Mouse (Mus musculus) T-helper 2 cell (primary cell): ENCODE results near the gene Mark3.

Experiments used
- in situ Hi-C: fragments of 300-600 bp; cut with MboI, MseI; formaldehyde crosslinking; loops from one replicate; pipeline ENCODE4 v1.15.1; 2025; ENCODE audit warnings: high pct_unique_total_duplicates

Gene Mark3

GRCm38 (mm10) chr12:111694880-111695804, 120.8 kb downstream of the Mark3 start:
- in situ Hi-C loops, result loop anchor here (5.0 kb wide), 1 partner anchor 33 kb away; no protein-coding TSS in a partner anchor

DNA sequence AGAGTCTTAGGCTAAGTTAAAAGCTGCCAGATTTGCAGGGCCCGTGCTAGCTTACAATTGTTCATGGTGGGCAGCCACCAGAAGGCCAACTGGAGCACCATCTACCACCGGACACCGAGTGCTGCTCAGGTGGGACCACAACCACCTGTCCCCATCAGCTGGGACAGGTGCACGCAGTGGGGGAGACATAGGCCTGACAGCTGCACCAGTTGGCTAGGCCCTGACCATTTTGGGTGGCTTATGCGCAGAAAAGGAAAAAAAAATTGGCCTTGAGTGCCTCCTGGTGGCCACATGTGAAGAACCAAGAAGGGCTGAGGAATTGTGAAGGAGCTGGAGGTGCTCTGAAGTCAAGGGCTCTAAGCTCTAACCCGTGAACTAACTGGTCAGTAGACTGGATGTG, 121.9 kb downstream of the Mark3 start:
- in situ Hi-C loops, result loop anchor here (5.0 kb wide), 1 partner anchor 34 kb away; no protein-coding TSS in a partner anchor

GRCm38 (mm10) chr12:111697708-111698107, 123.4 kb downstream of the Mark3 start:
- in situ Hi-C loops, result loop anchor here (5.0 kb wide), 1 partner anchor 35 kb away; no protein-coding TSS in a partner anchor

- in situ Hi-C loops, result loop anchor here (5.0 kb wide), 1 partner anchor 36 kb away; no protein-coding TSS in a partner anchor
These were observed 124.1 kb downstream of the Mark3 start for GRCm38 (mm10) chr12:111698346-111698913.

DNA sequence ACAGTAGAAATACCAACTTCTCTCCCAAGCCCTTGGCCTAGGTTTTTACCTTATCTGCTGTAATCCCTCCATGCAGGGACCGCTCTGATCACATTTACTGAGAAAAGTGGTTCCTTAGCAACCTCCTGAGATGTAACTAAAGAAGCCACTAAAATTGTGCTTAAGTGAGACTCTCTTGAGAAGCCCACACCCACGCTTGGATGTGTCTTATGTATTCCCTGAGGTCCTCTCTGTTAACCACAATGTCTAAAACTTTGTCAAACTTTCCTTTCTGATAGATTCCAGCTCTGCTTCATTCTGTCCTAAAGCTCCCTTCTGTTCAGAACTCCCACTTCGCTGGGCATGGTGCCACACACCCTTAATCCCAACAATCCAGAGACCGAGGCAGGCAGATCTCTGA, 125.2 kb downstream of the Mark3 start:
- in situ Hi-C loops, result loop anchor here (5.0 kb wide), 1 partner anchor 37 kb away; no protein-coding TSS in a partner anchor

DNA sequence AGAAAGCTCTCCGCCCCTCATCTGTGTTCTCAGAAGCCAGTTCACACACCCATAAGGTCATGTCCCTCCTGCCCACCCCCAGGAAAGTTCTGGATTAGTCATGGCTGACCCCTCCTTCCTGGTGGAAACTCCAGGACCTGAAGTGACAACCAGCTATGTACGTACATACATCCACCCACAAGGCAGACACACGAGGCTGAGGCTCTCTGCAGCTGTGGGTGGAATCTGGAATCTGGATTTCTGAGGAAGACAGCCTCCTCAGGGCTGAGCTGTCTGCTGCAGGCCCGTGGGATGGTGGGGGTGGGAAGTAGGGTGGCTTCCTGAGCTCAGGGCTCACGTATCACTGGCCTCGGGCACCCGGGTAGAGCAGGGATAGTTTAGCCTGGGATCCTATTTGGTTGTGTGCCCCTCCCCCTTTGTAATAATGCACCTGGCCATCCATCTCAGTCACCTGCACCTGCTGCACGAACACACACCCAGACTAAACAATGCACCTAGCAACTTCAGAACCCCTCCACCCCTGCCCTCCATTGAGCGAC, 126.7 kb downstream of the Mark3 start:
- in situ Hi-C loops, result no loop called here

GRCm38 (mm10) chr12:111703301-111703700, 129.0 kb downstream of the Mark3 start:
- in situ Hi-C loops, result no loop called here

DNA sequence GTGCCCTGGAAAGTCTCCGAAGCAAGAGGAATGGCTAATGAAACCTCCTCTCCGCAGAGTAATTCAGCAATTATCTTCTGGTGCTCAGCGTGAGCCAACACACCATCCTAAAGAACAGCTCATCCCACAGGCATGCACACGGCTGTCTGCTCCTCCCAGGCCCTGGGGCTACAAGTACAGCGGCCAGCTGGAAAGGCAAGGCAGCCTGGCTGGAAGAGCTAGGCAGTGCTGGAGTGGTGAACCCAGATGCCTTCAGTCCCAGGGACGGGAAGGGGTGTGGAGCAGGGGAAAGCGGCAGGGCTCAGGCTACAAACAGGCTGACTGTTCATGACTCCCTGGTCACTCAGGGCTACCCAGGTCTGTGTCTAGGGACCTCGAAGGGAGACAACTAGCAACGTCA, 130.3 kb downstream of the Mark3 start:
- in situ Hi-C loops, result no loop called here

GRCm38 (mm10) chr12:111705186-111705973, 131.1 kb downstream of the Mark3 start:
- in situ Hi-C loops, result no loop called here
